In genomic region chr9:40764887-40765580, GRCm38 (mm10) we compare ENCODE assay signal across 11 mouse cellular contexts. TPM values are rescaled to one million over a fixed set of nuclear protein-coding genes. Genes with fewer than 3 reads are reported as not detected.
DNase-seq lines count a peak whose midpoint lies in the region; ATAC-seq lines count a peak whose summit lies in the region.
"Had no signal": no experiment of that assay in that cellular context is flagged by ENCODE, and none has a peak within 500 bp of the region (broad histone marks: within the 10 kb centered on the region; RNA-seq: fewer than 3 reads in every experiment).

No protein-coding gene starts in this region.

- peaks cover 4 to 9% of the 10 kb centered on the region in 2 experiments; a peak in 2 of 4 replicates for H3K4me1 ChIP-seq in heart, embryonic 14.5 days (ENCODE audit: control insufficient read depth in 2 of 2, insufficient read depth in 2 of 2, low read length in 2 of 2)
- no peaks in the 10 kb centered on the region for H3K4me1 ChIP-seq in lung, embryonic 16.5 days (replicated peaks; ENCODE audit: control insufficient read depth, insufficient read depth, low read length)
- peaks cover 3% of the 10 kb centered on the region; the same call in 1 of the 2 replicates for H3K4me1 ChIP-seq in brown adipose tissue, adult 24 weeks (ENCODE audit: control insufficient read depth, insufficient read depth, insufficient read length, low read length)
- no peaks in the 10 kb centered on the region for H3K4me1 ChIP-seq in stomach, embryonic 16.5 days (ENCODE audit: control insufficient read depth, insufficient read depth, low read length)
- H3K4me1 ChIP-seq: forebrain, embryonic 13.5 days had no signal

- H3K27ac ChIP-seq in heart, embryonic 14.5 days (replicated peaks in 1 of 2; ENCODE audit: control insufficient read depth in 1 of 2, insufficient read depth in 1 of 2, low read depth in 2 of 2, low read length in 2 of 2): no peak overlapping the region
- H3K27ac ChIP-seq in lung, embryonic 16.5 days (ENCODE audit: low read length): no peak overlapping the region
- H3K27ac ChIP-seq in brown adipose tissue, adult 24 weeks (replicated peaks; ENCODE audit: low read depth, low read length): peak overlapping the region; percentile 40
- H3K27ac ChIP-seq in stomach, embryonic 16.5 days (ENCODE audit: low read length): peak overlapping the region; percentile 28
- H3K27ac ChIP-seq: forebrain, embryonic 13.5 days; limb, embryonic 10.5 days had no signal

- no peaks in the 10 kb centered on the region for H3K36me3 ChIP-seq in heart, embryonic 14.5 days (ENCODE audit: control insufficient read depth, insufficient read depth, low read length)
- H3K36me3 ChIP-seq in lung, embryonic 16.5 days (ENCODE audit: control insufficient read depth, insufficient read depth, low read length): no peaks in the 10 kb centered on the region
- H3K36me3 ChIP-seq in stomach, embryonic 16.5 days (ENCODE audit: control insufficient read depth, insufficient read depth, low read length): no peaks in the 10 kb centered on the region

- no peak for DNase-seq in heart, postnatal 36 days
- DNase-seq in lung, postnatal 14 days: no peak
- DNase-seq in adrenal gland, postnatal 25 days: no peak
- DNase-seq in cerebellum, postnatal 4 days (ENCODE audit: low spot score in 2 of 2): no peak
- DNase-seq: heart, postnatal 14 days had no signal

- no peak overlapping the region for H3K9ac ChIP-seq in heart, embryonic 14.5 days (ENCODE audit: low read length)
- no peak overlapping the region for H3K9ac ChIP-seq in lung, embryonic 16.5 days (ENCODE audit: low read length)
- H3K9ac ChIP-seq in stomach, embryonic 16.5 days (ENCODE audit: low read length): 0 out of 2 replicates have a peak overlapping the region, but pooled peaks have one; percentile 5
- H3K9ac ChIP-seq: forebrain, embryonic 13.5 days had no signal

- H3K4me3 ChIP-seq in heart, embryonic 14.5 days (ENCODE audit: control insufficient read depth in 1 of 2, insufficient read depth in 1 of 2, low read depth in 1 of 2, low read length in 2 of 2): no peak overlapping the region
- no peak overlapping the region for H3K4me3 ChIP-seq in lung, embryonic 16.5 days (ENCODE audit: low read length)
- H3K4me3 ChIP-seq in brown adipose tissue, adult 24 weeks (ENCODE audit: insufficient read depth, low read depth, low read length): peak overlapping the region; percentile 32
- 0 out of 2 replicates have a peak overlapping the region, but pooled peaks have one; percentile 15 for H3K4me3 ChIP-seq in stomach, embryonic 16.5 days (replicated peaks; ENCODE audit: low read length)
- H3K4me3 ChIP-seq: forebrain, embryonic 13.5 days; limb, embryonic 10.5 days had no signal

- intact Hi-C loops in heart, postnatal 36 days (cut with DNase I): no loop called here

- WGBS in heart, embryonic 14.5 days: 62% methylated on average over 9 of the region's 9 CpGs
- WGBS in lung, embryonic 16.5 days: 73% methylated on average over 8 of the region's 9 CpGs
- 72% methylated on average over 8 of the region's 9 CpGs for WGBS in stomach, embryonic 16.5 days

- no peaks in the 10 kb centered on the region for H3K9me3 ChIP-seq in heart, embryonic 14.5 days (ENCODE audit: control insufficient read depth, low read length)
- H3K9me3 ChIP-seq in lung, embryonic 16.5 days (ENCODE audit: control insufficient read depth, low read length): no peaks in the 10 kb centered on the region
- no peaks in the 10 kb centered on the region for H3K9me3 ChIP-seq in stomach, embryonic 16.5 days (replicated peaks; ENCODE audit: control insufficient read depth, low read length)
- H3K9me3 ChIP-seq: forebrain, embryonic 13.5 days; limb, embryonic 10.5 days had no signal

- no peaks in the 10 kb centered on the region for H3K27me3 ChIP-seq in heart, embryonic 14.5 days (ENCODE audit: control insufficient read depth, insufficient read depth, low read length)
- H3K27me3 ChIP-seq in lung, embryonic 16.5 days (ENCODE audit: control insufficient read depth, insufficient read depth, low read depth, low read length): no peaks in the 10 kb centered on the region
- no peaks in the 10 kb centered on the region for H3K27me3 ChIP-seq in stomach, embryonic 16.5 days (ENCODE audit: control insufficient read depth, insufficient read depth, low read length)
- H3K27me3 ChIP-seq: forebrain, embryonic 13.5 days had no signal

- no peak for ATAC-seq in heart, embryonic 14.5 days (ENCODE audit: insufficient number of reproducible peaks, insufficient read depth, low FRiP score, low read depth)
- no peak for ATAC-seq in lung, embryonic 16.5 days (ENCODE audit: low read depth)
- ATAC-seq in stomach, embryonic 16.5 days (ENCODE audit: insufficient read depth, low FRiP score): peak; percentile 44; the same call in 1 of the 2 replicates
- ATAC-seq: forebrain, embryonic 13.5 days had no signal

- H3K4me2 ChIP-seq in heart, embryonic 14.5 days (ENCODE audit: low read length): 0 out of 2 replicates have a peak overlapping the region, but pooled peaks have one; percentile 21
- H3K4me2 ChIP-seq in lung, embryonic 16.5 days (ENCODE audit: low read depth, low read length): peak overlapping the region; percentile 28; the same call in 1 of the 2 replicates
- peak overlapping the region; percentile 29 for H3K4me2 ChIP-seq in stomach, embryonic 16.5 days (ENCODE audit: low read depth, low read length)
- H3K4me2 ChIP-seq: forebrain, embryonic 13.5 days had no signal

RNA-seq across cellular contexts. Expression of gene Hspa8, which starts 35.8 kb away (rescaled TPM):
- 1,682 and 1,761 TPM in 2 replicates for polyA plus RNA-seq in heart, embryonic 14.5 days (2014; fragmentation: Nextera tagmentation; extraction: Ambion mirVana)
- 1,000 to 10,000 TPM; 1,282 to 1,390 TPM for total RNA-seq in heart, postnatal 36 days (2021)
- polyA plus RNA-seq in lung, embryonic 16.5 days (2015; fragmentation: Nextera tagmentation; extraction: Ambion mirVana): 2,362 and 2,391 TPM in 2 replicates
- 688 and 2,704 TPM in 2 replicates for polyA plus RNA-seq in brown adipose tissue, adult 24 weeks (2012; ENCODE audit: insufficient read depth, insufficient read length, missing spikeins)
- 2,089 and 2,252 TPM in 2 replicates for polyA plus RNA-seq in stomach, embryonic 16.5 days (2015; fragmentation: Nextera tagmentation; extraction: Ambion mirVana)
- 1,395 and 2,721 TPM in 2 replicates for total RNA-seq in adrenal gland, postnatal 25 days (2021)

Comparison
In these comparisons a context has a peak if more than half of its experiments do, and no peak if none do; other contexts are left out.
1. H3K27ac ChIP-seq: peak in brown adipose tissue, adult 24 weeks (single experiment) and stomach, embryonic 16.5 days (single experiment); none in heart, embryonic 14.5 days (0 of 2) and lung, embryonic 16.5 days (single experiment).
2. H3K4me3 ChIP-seq: peak in brown adipose tissue, adult 24 weeks (single experiment) and stomach, embryonic 16.5 days (single experiment); none in heart, embryonic 14.5 days (0 of 2) and lung, embryonic 16.5 days (single experiment).
3. Peak in every context shown above with its lines, with median percentiles within 50 percentile points of each other: H3K4me2 ChIP-seq.